Comparison of ENCODE assay signal across 12 mouse cellular contexts in genomic region chr16:21665423-21665986, GRCm38 (mm10). TPM values are rescaled to one million over a fixed set of nuclear protein-coding genes. Genes with fewer than 3 reads are reported as not detected.
DNase-seq lines count a peak whose midpoint lies in the region; ATAC-seq lines count a peak whose summit lies in the region.
"Had no signal": no experiment of that assay in that cellular context is flagged by ENCODE, and none has a peak within 500 bp of the region (broad histone marks: within the 10 kb centered on the region; RNA-seq: fewer than 3 reads in every experiment).

No protein-coding gene starts in this region.

- peak overlapping the region; percentile 53; the same call in 1 of the 2 replicates for H3K9ac ChIP-seq in hindbrain, embryonic 13.5 days
- 0 out of 2 replicates have a peak overlapping the region, but pooled peaks have one; percentile 28 for H3K9ac ChIP-seq in midbrain, embryonic 16.5 days (ENCODE audit: low read depth, low read length)
- H3K9ac ChIP-seq in heart, embryonic 11.5 days (ENCODE audit: low read depth, low read length): no peak overlapping the region

- no peaks in the 10 kb centered on the region for H3K27me3 ChIP-seq in hindbrain, embryonic 13.5 days
- H3K27me3 ChIP-seq in midbrain, embryonic 16.5 days (ENCODE audit: control insufficient read depth, insufficient read depth, low read depth, low read length): no peaks in the 10 kb centered on the region
- peaks cover 7% of the 10 kb centered on the region; the same call in 1 of the 2 replicates for H3K27me3 ChIP-seq in heart, embryonic 11.5 days (ENCODE audit: control insufficient read depth, insufficient read depth, low read length)
- H3K27me3 ChIP-seq: Patski had no signal

- H3K4me2 ChIP-seq in hindbrain, embryonic 13.5 days: peak overlapping the region; percentile 6; the same call in 1 of the 2 replicates
- H3K4me2 ChIP-seq in midbrain, embryonic 16.5 days (ENCODE audit: low read length): peak overlapping the region; percentile 42; the same call in 1 of the 2 replicates
- no peak overlapping the region for H3K4me2 ChIP-seq in heart, embryonic 11.5 days

- H3K9me3 ChIP-seq in hindbrain, embryonic 13.5 days: 0 out of 2 replicates have a peak, but pooled peaks cover 3% of the 10 kb centered on the region
- H3K9me3 ChIP-seq in midbrain, embryonic 16.5 days (replicated peaks; ENCODE audit: control insufficient read depth, low read length, poor library complexity, severe bottlenecking): 0 out of 2 replicates have a peak, but pooled peaks cover 2% of the 10 kb centered on the region
- no peaks in the 10 kb centered on the region for H3K9me3 ChIP-seq in heart, embryonic 11.5 days (replicated peaks; ENCODE audit: control insufficient read depth, low read length)

- ATAC-seq in cerebellum, adult (ENCODE audit: insufficient number of reproducible peaks, low FRiP score, low TSS enrichment): 0 out of 2 replicates have a peak, but pooled peaks have one; percentile 45
- 0 out of 2 replicates have a peak, but pooled peaks have one; percentile 57 for ATAC-seq in hindbrain, embryonic 13.5 days (ENCODE audit: low FRiP score)
- peak; percentile 84 for ATAC-seq in midbrain, embryonic 16.5 days
- ATAC-seq in heart, embryonic 11.5 days (replicated peaks; ENCODE audit: insufficient number of reproducible peaks, low FRiP score, low TSS enrichment): no peak
- ATAC-seq: Patski had no signal

- H3K4me3 ChIP-seq in hindbrain, embryonic 13.5 days: no peak overlapping the region
- H3K4me3 ChIP-seq in midbrain, embryonic 16.5 days (ENCODE audit: low read depth, low read length): no peak overlapping the region
- H3K4me3 ChIP-seq in heart, embryonic 11.5 days (ENCODE audit: low read depth, low read length): no peak overlapping the region

- H3K36me3 ChIP-seq in hindbrain, embryonic 13.5 days: 0 out of 2 replicates have a peak, but pooled peaks cover 4% of the 10 kb centered on the region
- H3K36me3 ChIP-seq in midbrain, embryonic 16.5 days (ENCODE audit: control insufficient read depth, insufficient read depth, low read length): no peaks in the 10 kb centered on the region; the same call in 1 of the 2 replicates
- no peaks in the 10 kb centered on the region for H3K36me3 ChIP-seq in heart, embryonic 11.5 days (ENCODE audit: control insufficient read depth, insufficient read depth, low read length)

- H3K27ac ChIP-seq in hindbrain, embryonic 13.5 days: peak overlapping the region; percentile 71
- H3K27ac ChIP-seq in midbrain, embryonic 16.5 days (ENCODE audit: low read length): peak overlapping the region; percentile 58
- H3K27ac ChIP-seq in heart, embryonic 11.5 days (ENCODE audit: low read depth, low read length): no peak overlapping the region

- 17% methylated on average over 4 of the region's 4 CpGs for WGBS in hindbrain, embryonic 13.5 days
- WGBS in midbrain, embryonic 16.5 days: 7% methylated on average over 4 of the region's 4 CpGs
- 23% methylated on average over 4 of the region's 4 CpGs for WGBS in heart, embryonic 11.5 days (ENCODE audit: insufficient replicate concordance)

- DNase-seq in cerebellum, postnatal 36 days: no peak
- peak; percentile 65 to 77 for DNase-seq in cerebellum, postnatal 10 days
- no peak for DNase-seq in embryo, embryonic 10 days (ENCODE audit: low spot score)
- no peak for DNase-seq in spleen, postnatal 10 days (ENCODE audit: low spot score in 2 of 2)
- DNase-seq: heart, postnatal 36 days; kidney, adult 18-20 months; lung, postnatal 10 days had no signal

- peaks cover 28% of the 10 kb centered on the region for H3K4me1 ChIP-seq in hindbrain, embryonic 13.5 days (replicated peaks)
- peaks cover 19% of the 10 kb centered on the region for H3K4me1 ChIP-seq in midbrain, embryonic 16.5 days (ENCODE audit: control insufficient read depth, insufficient read depth, low read length)
- H3K4me1 ChIP-seq in heart, embryonic 11.5 days (ENCODE audit: control insufficient read depth, insufficient read depth, low read length): no peaks in the 10 kb centered on the region

RNA-seq across cellular contexts. Expression of gene 2510009E07Rik, which starts 29.0 kb away (rescaled TPM):
- polyA plus RNA-seq in hindbrain, embryonic 13.5 days (2015; fragmentation: Nextera tagmentation; extraction: Ambion mirVana): 46.1 and 48.6 TPM in 2 replicates
- polyA plus RNA-seq in midbrain, embryonic 16.5 days (2015; fragmentation: Nextera tagmentation; extraction: Ambion mirVana): 50.4 and 55.3 TPM in 2 replicates
- 15.7 and 19.7 TPM in 2 replicates for polyA plus RNA-seq in heart, embryonic 11.5 days (2014; fragmentation: Nextera tagmentation; extraction: Ambion mirVana)

Comparison
In these comparisons a context has a peak if more than half of its experiments do, and no peak if none do; other contexts are left out.
1. DNase-seq: peak in cerebellum, postnatal 10 days (2 of 2); none in cerebellum, postnatal 36 days (0 of 2), embryo, embryonic 10 days (single experiment) and spleen, postnatal 10 days (0 of 2).